ENCODE assay signal across 8 mouse cellular contexts in genomic region chr11:115163568-115164150, GRCm38 (mm10). TPM values are rescaled to one million over a fixed set of nuclear protein-coding genes. Genes with fewer than 3 reads are reported as not detected.
DNase-seq lines count a peak whose midpoint lies in the region; ATAC-seq and TF ChIP-seq lines count a peak whose summit lies in the region.

No protein-coding gene starts in this region.

- no peaks in the 10 kb centered on the region for H3K9me3 ChIP-seq in heart, embryonic 13.5 days
- no peaks in the 10 kb centered on the region for H3K9me3 ChIP-seq in limb, embryonic 10.5 days (replicated peaks)
- no peaks in the 10 kb centered on the region for H3K9me3 ChIP-seq in midbrain, embryonic 13.5 days

- no peaks in the 10 kb centered on the region for H3K36me3 ChIP-seq in heart, embryonic 13.5 days
- no peaks in the 10 kb centered on the region for H3K36me3 ChIP-seq in limb, embryonic 10.5 days
- H3K36me3 ChIP-seq in midbrain, embryonic 13.5 days, result no peaks in the 10 kb centered on the region

- peak overlapping the region; percentile 81 for H3K9ac ChIP-seq in heart, embryonic 13.5 days
- H3K9ac ChIP-seq in midbrain, embryonic 13.5 days (replicated peaks), result peak overlapping the region; percentile 47

- peak overlapping the region; percentile 79 for H3K27ac ChIP-seq in layer of hippocampus, adult 2 months
- H3K27ac ChIP-seq in heart, embryonic 13.5 days (replicated peaks), result no peak overlapping the region; the same call in none of the 2 replicates
- peak overlapping the region; percentile 80 for H3K27ac ChIP-seq in limb, embryonic 10.5 days
- H3K27ac ChIP-seq in midbrain, embryonic 13.5 days, result no peak overlapping the region

- H3K27me3 ChIP-seq in heart, embryonic 13.5 days (replicated peaks), result peaks cover 21% of the 10 kb centered on the region
- H3K27me3 ChIP-seq in limb, embryonic 10.5 days (ENCODE audit: low read depth, poor library complexity, severe bottlenecking), result peaks cover 49% of the 10 kb centered on the region
- peaks cover 62% of the 10 kb centered on the region for H3K27me3 ChIP-seq in midbrain, embryonic 13.5 days

- H3K4me2 ChIP-seq in heart, embryonic 13.5 days, result peak overlapping the region; percentile 97
- peak overlapping the region; percentile 63 for H3K4me2 ChIP-seq in midbrain, embryonic 13.5 days (replicated peaks)

- WGBS in heart, embryonic 13.5 days, result under 1% methylated on average over 47 of the region's 47 CpGs
- under 1% methylated on average over 47 of the region's 47 CpGs for whole genome bisulfite sequencing in limb, embryonic 10.5 days
- WGBS in midbrain, embryonic 13.5 days, result under 1% methylated on average over 47 of the region's 47 CpGs

- DNase-seq in layer of hippocampus, adult 2 months (ENCODE audit: low spot score in 2 of 2), result no peak
- no peak for DNase-seq in layer of hippocampus, postnatal 25 days (ENCODE audit: extremely low spot score in 1 of 2, low spot score in 1 of 2)
- DNase-seq in adrenal gland, postnatal 25 days, result peak; percentile 29
- DNase-seq in limb, embryonic 10.5 days (ENCODE audit: low spot score), result peak; percentile 71
- peak; percentile 87 for DNase-seq in thymus, postnatal 4 days
- no peak for DNase-seq in cerebellum, adult 11 months

- ATAC-seq in heart, embryonic 13.5 days (ENCODE audit: extremely low read depth, insufficient number of reproducible peaks, low FRiP score, low TSS enrichment), result no peak
- peak; percentile 32; the same call in 1 of the 2 replicates for ATAC-seq in midbrain, embryonic 13.5 days

- H3K4me1 ChIP-seq in heart, embryonic 13.5 days, result peaks cover 45% of the 10 kb centered on the region
- peaks cover 51% of the 10 kb centered on the region for H3K4me1 ChIP-seq in limb, embryonic 10.5 days
- H3K4me1 ChIP-seq in midbrain, embryonic 13.5 days (replicated peaks), result peaks cover 40% of the 10 kb centered on the region

- peak overlapping the region; percentile 79 for H3K4me3 ChIP-seq in layer of hippocampus, adult 2 months
- H3K4me3 ChIP-seq in heart, embryonic 13.5 days, result peak overlapping the region; percentile 79
- peak overlapping the region; percentile 63 for H3K4me3 ChIP-seq in limb, embryonic 10.5 days
- peak overlapping the region; percentile 42 for H3K4me3 ChIP-seq in midbrain, embryonic 13.5 days (replicated peaks)

- TF ChIP-seq CTCF in layer of hippocampus, adult 2 months (conservative IDR thresholded peaks at IDR 0.05), result peak; percentile 35

RNA-seq across cellular contexts. Expression of gene Slc9a3r1, which starts 0.5 kb away (rescaled TPM):
- 10 to 100 TPM; 67.3 to 74.6 TPM for total RNA-seq in layer of hippocampus, adult 2 months (2021)
- 10 to 100 TPM; 74.8 to 76.3 TPM for total RNA-seq in layer of hippocampus, postnatal 25 days (2021)
- total RNA-seq in adrenal gland, postnatal 25 days (2021), result 17.5 and 18.1 TPM in 2 replicates
- 23.1 and 24.4 TPM in 2 replicates for polyA plus RNA-seq in heart, embryonic 13.5 days (2015; fragmentation: Nextera tagmentation; extraction: Ambion mirVana)
- polyA plus RNA-seq in limb, embryonic 10.5 days (2016; fragmentation: Nextera tagmentation; extraction: Ambion mirVana), result 30.7 and 32.2 TPM in 2 replicates
- polyA plus RNA-seq in midbrain, embryonic 13.5 days (2015; fragmentation: Nextera tagmentation; extraction: Ambion mirVana), result 30.4 and 34.3 TPM in 2 replicates

RNA-seq across cellular contexts. Expression of gene Tmem104, which starts 23.6 kb away (rescaled TPM):
- 10 to 100 TPM; 18.1 to 20.1 TPM for total RNA-seq in layer of hippocampus, adult 2 months (2021)
- total RNA-seq in layer of hippocampus, postnatal 25 days (2021), result 10 to 100 TPM; 19.0 to 19.4 TPM
- 19.9 and 22.3 TPM in 2 replicates for total RNA-seq in adrenal gland, postnatal 25 days (2021)
- 7.1 and 7.7 TPM in 2 replicates for polyA plus RNA-seq in heart, embryonic 13.5 days (2015; fragmentation: Nextera tagmentation; extraction: Ambion mirVana)
- 9.1 and 9.8 TPM in 2 replicates for polyA plus RNA-seq in limb, embryonic 10.5 days (2016; fragmentation: Nextera tagmentation; extraction: Ambion mirVana)
- polyA plus RNA-seq in midbrain, embryonic 13.5 days (2015; fragmentation: Nextera tagmentation; extraction: Ambion mirVana), result 10.3 and 10.7 TPM in 2 replicates

RNA-seq across cellular contexts. Expression of gene Nat9, which starts 24.0 kb away (rescaled TPM):
- total RNA-seq in layer of hippocampus, adult 2 months (2021), result 10 to 100 TPM; 20.5 to 20.6 TPM
- 10 to 100 TPM; 16.6 to 21.3 TPM for total RNA-seq in layer of hippocampus, postnatal 25 days (2021)
- total RNA-seq in adrenal gland, postnatal 25 days (2021), result 37.3 and 38.1 TPM in 2 replicates
- 13.8 and 19.0 TPM in 2 replicates for polyA plus RNA-seq in heart, embryonic 13.5 days (2015; fragmentation: Nextera tagmentation; extraction: Ambion mirVana)
- polyA plus RNA-seq in limb, embryonic 10.5 days (2016; fragmentation: Nextera tagmentation; extraction: Ambion mirVana), result 15.6 and 22.7 TPM in 2 replicates
- 20.9 and 23.7 TPM in 2 replicates for polyA plus RNA-seq in midbrain, embryonic 13.5 days (2015; fragmentation: Nextera tagmentation; extraction: Ambion mirVana)

RNA-seq across cellular contexts. Expression of gene Cd300lf, which starts 29.9 kb away (rescaled TPM):
- total RNA-seq in layer of hippocampus, adult 2 months (2021), result under 1 TPM; 0.38 to 0.49 TPM
- under 1 TPM; 0.35 to 0.39 TPM for total RNA-seq in layer of hippocampus, postnatal 25 days (2021)
- total RNA-seq in adrenal gland, postnatal 25 days (2021), result 0.55 and 0.62 TPM in 2 replicates
- polyA plus RNA-seq in heart, embryonic 13.5 days (2015; fragmentation: Nextera tagmentation; extraction: Ambion mirVana), result 0.37 and 0.38 TPM in 2 replicates
- 0.06 TPM in 1 of 2 replicates, not detected in the other for polyA plus RNA-seq in limb, embryonic 10.5 days (2016; fragmentation: Nextera tagmentation; extraction: Ambion mirVana)
- 0.28 TPM in 1 of 2 replicates, not detected in the other for polyA plus RNA-seq in midbrain, embryonic 13.5 days (2015; fragmentation: Nextera tagmentation; extraction: Ambion mirVana)

Comparison
In these comparisons a context has a peak if more than half of its experiments do, and no peak if none do; other contexts are left out.
1. DNase-seq: peak in adrenal gland, postnatal 25 days (single experiment), limb, embryonic 10.5 days (single experiment) and thymus, postnatal 4 days (single experiment); none in layer of hippocampus, adult 2 months (0 of 2), layer of hippocampus, postnatal 25 days (0 of 2) and cerebellum, adult 11 months (single experiment).
2. H3K27ac ChIP-seq: peak in layer of hippocampus, adult 2 months (single experiment) and limb, embryonic 10.5 days (single experiment); none in heart, embryonic 13.5 days (single experiment) and midbrain, embryonic 13.5 days (single experiment).
3. Peak in every context shown above with its lines, with median percentiles within 50 percentile points of each other: H3K4me3 ChIP-seq.